Mouse (Mus musculus) liver, embryonic 11.5 days (tissue): ENCODE measurements at regions not wholly inside any gene's neighbourhood (a gene's known extent, or its start where the extent isn't known, plus 50 kb on each side); places are given as distances from the start of the nearest gene placed in this dataset.
A peak's percentile ranks its signal among the peaks of the same experiment; 100 is the strongest.

Source experiments
- ATAC-seq: fragments of 200-750 bp; cut with Nextera tagmentation; replicated peaks from 2 replicates; pipeline ENCODE4 v1.8.0; 2017; ENCODE audit warnings: moderate number of reproducible peaks, mild to moderate bottlenecking, moderate TSS enrichment, moderate library complexity; ENCODE audit not compliant: low FRiP score
- DNase-seq: peaks from one replicate; pipeline ENCODE4 v3.0.0-alpha.2; 2017; ENCODE audit warnings: low spot score
- H3K27ac ChIP-seq: fragments of 300-500 bp; sonication (generic); 2 replicates; pipeline ENCODE4 v1.5.1; 2014; ENCODE audit warnings: mild to moderate bottlenecking, low read depth, low read length, control low read depth
- H3K27me3 ChIP-seq: fragments of 300-500 bp; sonication (generic); replicated peaks from 2 replicates; pipeline ENCODE4 v1.6.1; 2014; ENCODE audit warnings: low read length, mixed read lengths; ENCODE audit not compliant: control insufficient read depth, insufficient read depth
- H3K36me3 ChIP-seq: fragments of 300-500 bp; sonication (generic); 2 replicates; pipeline ENCODE4 v1.6.1; 2014; ENCODE audit warnings: mild to moderate bottlenecking, low read length, moderate library complexity, mixed read lengths; ENCODE audit not compliant: control insufficient read depth, insufficient read depth
- H3K4me1 ChIP-seq: fragments of 300-500 bp; sonication (generic); replicated peaks from 2 replicates; pipeline ENCODE4 v1.6.1; 2014; ENCODE audit warnings: low read length, mixed read lengths; ENCODE audit not compliant: control insufficient read depth, insufficient read depth
- H3K4me2 ChIP-seq: fragments of 300-500 bp; sonication (generic); 2 replicates; pipeline ENCODE4 v1.6.1; 2014; ENCODE audit warnings: mild to moderate bottlenecking, control low read depth, moderate library complexity
- H3K4me3 ChIP-seq: fragments of 300-500 bp; sonication (generic); 2 replicates; pipeline ENCODE4 v1.5.1; 2014; ENCODE audit warnings: low read depth, low read length, control low read depth
- H3K9ac ChIP-seq: fragments of 300-500 bp; sonication (generic); 2 replicates; pipeline ENCODE4 v1.6.1; 2014; ENCODE audit warnings: low read depth, low read length, control low read depth
- H3K9me3 ChIP-seq: fragments of 300-500 bp; sonication (generic); 2 replicates; pipeline ENCODE4 v1.6.1; 2016; ENCODE audit warnings: low read length, inconsistent platforms, mixed read lengths; ENCODE audit not compliant: control insufficient read depth
- WGBS: fragments of 180-500 bp; shearing (Covaris S2); extraction: QIAGEN DNeasy Blood & Tissue Kit; methylation state at CpG from one replicate; pipeline ENCODE4 v1.1.7; 2014; 5-methylcytosine and 5-hydroxymethylcytosine counted together

DNA sequence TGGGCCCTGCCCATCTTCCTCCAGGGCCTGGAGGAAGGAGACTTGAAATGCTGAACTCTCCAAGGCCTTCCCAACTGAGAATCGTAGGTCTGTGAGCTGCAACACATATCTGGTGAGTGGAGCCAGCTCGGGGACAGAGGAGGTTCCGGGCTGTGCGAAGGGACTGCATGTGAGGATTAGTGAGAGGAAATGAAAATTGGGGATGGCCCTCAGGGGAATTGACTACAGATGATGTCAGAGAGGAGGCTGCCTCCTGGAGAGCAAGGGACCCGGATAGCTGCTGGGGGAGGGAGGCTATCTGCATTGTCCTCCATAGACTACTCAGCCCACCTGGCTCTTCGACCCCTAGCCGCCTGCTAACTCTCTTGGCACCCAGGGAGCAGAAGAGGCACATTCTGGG, 65.2 kb downstream of the Efnb1 start:
- Histone ChIP-seq H3K27ac (no peak overlapping the region), H3K4me2 (no peak overlapping the region), H3K27me3 (peaks cover 29% of the 10 kb centered on the region), H3K9ac (no peak overlapping the region), H3K4me3 (no peak overlapping the region), H3K9me3 (no peaks in the 10 kb centered on the region), H3K36me3 (no peaks in the 10 kb centered on the region), H3K4me1 (no peaks in the 10 kb centered on the region)
- no peak for DNase-seq
- WGBS: 77% methylated on average over 7 of the region's 7 CpGs
- ATAC-seq: no peak

DNA sequence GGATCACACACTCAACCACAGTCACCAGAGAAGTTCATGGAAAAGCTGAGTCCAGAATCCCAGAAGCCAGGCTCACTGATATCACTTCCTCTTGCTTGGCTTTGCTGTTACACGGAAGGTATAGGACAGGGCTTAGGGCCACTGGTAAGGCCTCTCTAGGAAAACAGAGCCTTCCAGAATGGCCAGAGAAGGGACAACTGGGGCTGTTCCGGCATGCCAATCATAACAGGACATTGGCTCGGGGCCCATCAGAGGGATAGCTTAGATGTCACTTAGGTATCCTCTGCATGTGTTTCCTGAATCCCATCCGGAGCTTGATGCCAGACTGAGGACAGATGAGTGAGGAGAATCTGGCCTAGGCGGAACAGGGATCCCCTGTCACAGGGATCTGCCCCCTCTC, 63.7 kb downstream of the Efnb1 start:
- DNase-seq (no peak), ATAC-seq (no peak)
- no peaks in the 10 kb centered on the region for H3K9me3 ChIP-seq
- 58% methylated on average over 5 of the region's 5 CpGs for WGBS
- peaks cover 2% of the 10 kb centered on the region; the same call in 1 of the 2 replicates for H3K4me1 ChIP-seq
- H3K9ac ChIP-seq: peak overlapping the region; percentile 30; the same call in 1 of the 2 replicates
- H3K4me2 ChIP-seq: peak overlapping the region; percentile 65
- no peak overlapping the region for H3K4me3 ChIP-seq
- H3K27ac ChIP-seq: peak overlapping the region; percentile 58
- peaks cover 26% of the 10 kb centered on the region for H3K27me3 ChIP-seq
- H3K36me3 ChIP-seq: no peaks in the 10 kb centered on the region

DNA sequence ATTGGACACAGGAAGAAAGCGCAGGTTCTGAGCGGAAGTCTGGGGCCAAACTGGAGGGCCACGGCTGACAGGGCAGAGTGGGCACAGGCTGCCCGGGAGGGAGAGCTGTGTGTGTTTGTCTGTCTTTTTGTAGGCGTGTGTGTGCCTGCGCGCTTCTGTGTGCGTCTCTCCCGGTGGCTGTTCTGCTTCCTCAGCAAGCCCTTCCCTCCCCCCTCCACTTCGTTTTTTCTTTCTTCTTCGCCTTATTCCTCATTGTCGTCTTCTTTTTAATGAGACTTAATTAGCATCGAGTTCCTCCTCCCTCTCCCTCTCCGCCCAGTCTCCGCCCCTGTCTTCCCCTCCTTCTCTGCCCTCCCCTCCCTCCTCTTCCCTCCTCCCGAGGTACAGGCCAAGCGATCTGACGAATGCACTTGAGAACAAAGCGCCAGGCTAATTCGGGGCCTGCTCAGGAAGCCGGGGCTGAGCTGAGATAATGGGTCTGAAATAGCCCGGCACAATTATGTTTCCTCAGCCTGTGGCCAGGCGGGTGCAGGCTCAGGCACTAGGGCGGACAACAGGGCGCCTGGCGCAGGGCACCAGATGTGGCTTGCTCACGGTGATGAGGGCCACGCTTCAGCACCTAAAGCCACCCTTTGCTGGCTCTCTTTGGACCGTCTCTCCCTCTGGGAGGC, 63.2 kb downstream of the Efnb1 start:
- peak; percentile 78 for ATAC-seq
- H3K4me1 ChIP-seq: peaks cover 2% of the 10 kb centered on the region; the same call in 1 of the 2 replicates
- 27% methylated on average over 29 of the region's 29 CpGs for WGBS
- peak overlapping the region; percentile 31 for H3K4me3 ChIP-seq
- H3K9me3 ChIP-seq: no peaks in the 10 kb centered on the region
- peak overlapping the region; percentile 30; the same call in 1 of the 2 replicates for H3K9ac ChIP-seq
- no peaks in the 10 kb centered on the region for H3K36me3 ChIP-seq
- peak; percentile 58 for DNase-seq
- H3K27ac ChIP-seq: peak overlapping the region; percentile 58
- peak overlapping the region; percentile 65 for H3K4me2 ChIP-seq
- peaks cover 21% of the 10 kb centered on the region for H3K27me3 ChIP-seq
